Mouse (Mus musculus) heart, postnatal 0 days (tissue): Measurements from ENCODE around the gene Tceal7. TPM values are rescaled to one million over a fixed set of nuclear protein-coding genes. Genes with fewer than 3 reads are reported as not detected.
"Not testable (repeated sequence)": the region's sequence is repeated elsewhere in the genome, so short reads cannot be mapped to it uniquely, and the experiment has no call there.

ENCODE experiments used
- ATAC-seq: fragments of 200-750 bp; cut with Nextera tagmentation; 2 replicates; pipeline ENCODE4 v1.8.0; 2017; ENCODE audit warnings: low read depth, moderate number of reproducible peaks, moderate library complexity; ENCODE audit not compliant: insufficient read depth
- DNase-seq: peaks from one replicate; pipeline ENCODE4 v3.0.0-alpha.2; 2016; ENCODE audit warnings: low spot score
- H3K27ac ChIP-seq: fragments of 300-500 bp; sonication (generic); 2 replicates; pipeline ENCODE4 v1.5.1; 2014; ENCODE audit warnings: low read depth, mild to moderate bottlenecking
- H3K27me3 ChIP-seq: fragments of 300-500 bp; sonication (generic); 2 replicates; pipeline ENCODE4 v1.6.1; 2014; ENCODE audit warnings: low read length, mixed read lengths; ENCODE audit not compliant: control insufficient read depth, insufficient read depth
- H3K36me3 ChIP-seq: fragments of 300-500 bp; sonication (generic); replicated peaks from 2 replicates; pipeline ENCODE4 v1.6.1; 2014; ENCODE audit warnings: low read length, mixed read lengths; ENCODE audit not compliant: control insufficient read depth, insufficient read depth
- H3K4me1 ChIP-seq: fragments of 300-500 bp; sonication (generic); 2 replicates; pipeline ENCODE4 v1.6.1; 2014; ENCODE audit warnings: antibody characterized with exemption; ENCODE audit not compliant: control insufficient read depth, insufficient read depth
- H3K4me2 ChIP-seq: fragments of 300-500 bp; sonication (generic); 2 replicates; pipeline ENCODE4 v1.6.1; 2014; ENCODE audit warnings: low read depth, mild to moderate bottlenecking, low read length, moderate library complexity
- H3K4me3 ChIP-seq: fragments of 300-500 bp; sonication (generic); 2 replicates; pipeline ENCODE4 v1.5.1; 2014; ENCODE audit warnings: low read depth, low read length
- H3K9ac ChIP-seq: fragments of 300-500 bp; sonication (generic); replicated peaks from 2 replicates; pipeline ENCODE4 v1.6.1; 2014; ENCODE audit warnings: low read depth, low read length, mixed read lengths
- H3K9me3 ChIP-seq: fragments of 300-500 bp; sonication (generic); replicated peaks from 2 replicates; pipeline ENCODE4 v1.6.1; 2016; ENCODE audit warnings: low read length; ENCODE audit not compliant: control insufficient read depth
- CTCF ChIP-seq: IDR thresholded peaks from 2 replicates; pipeline ENCODE4 v1.5.1; 2016; ENCODE audit warnings: antibody characterized with exemption, control low read depth, low read depth
- EP300 ChIP-seq: IDR thresholded peaks from 2 replicates; pipeline ENCODE4 v1.6.1; 2016; ENCODE audit warnings: antibody characterized with exemption, low read depth
- WGBS: fragments of 180-500 bp; shearing (Covaris S2); extraction: QIAGEN DNeasy Blood & Tissue Kit; methylation state at CpG from one replicate; pipeline ENCODE4 v1.1.7; 2014; 5-methylcytosine and 5-hydroxymethylcytosine counted together
- polyA plus RNA-seq: library from polyadenylated mRNA; unstranded; fragments of >200 nt; fragmentation: Nextera tagmentation; extraction: Ambion mirVana; gene quantifications from 2 replicates; pipeline ENCODE4 v1.2.1, GENCODE M21; 2015
- total RNA-seq: library from RNA; depleted of rRNA; stranded (reverse); fragments of >200 nt; gene quantifications from 2 replicates; pipeline ENCODE4 v1.2.3, GENCODE M21; 2014; ENCODE audit warnings: low replicate concordance

Tceal7 gene
- total and polyA plus RNA-seq, 2 experiments from 2014 or later: 15.1 to 21.7 TPM

- no peak for ATAC-seq
- WGBS: 40% methylated on average over 6 of the region's 6 CpGs
- Histone ChIP-seq H3K4me2 (no peak overlapping the region), H3K27me3 (no peaks in the 10 kb centered on the region), H3K4me3 (no peak overlapping the region), H3K4me1 (no peaks in the 10 kb centered on the region), H3K9ac (no peak overlapping the region), H3K9me3 (no peaks in the 10 kb centered on the region), H3K36me3 (0 out of 2 replicates have a peak, but pooled peaks cover 4% of the 10 kb centered on the region), H3K27ac (no peak overlapping the region)
- DNase-seq: no peak
- no peak for TF ChIP-seq EP300
- no peak for TF ChIP-seq CTCF
These were observed 34.2 kb downstream of the Tceal7 start for GRCm38 (mm10) chrX:136248811-136249210.

GRCm38 (mm10) chrX:136249671-136250070, 35.1 kb downstream of the Tceal7 start:
- no peaks in the 10 kb centered on the region for H3K27me3 ChIP-seq
- WGBS: 65% methylated on average over 7 of the region's 7 CpGs
- no peak for TF ChIP-seq CTCF
- TF ChIP-seq EP300: no peak
- no peak overlapping the region for H3K9ac ChIP-seq
- no peak for DNase-seq
- H3K4me1 ChIP-seq: no peaks in the 10 kb centered on the region
- no peaks in the 10 kb centered on the region for H3K9me3 ChIP-seq
- H3K4me2 ChIP-seq: no peak overlapping the region
- no peak for ATAC-seq
- 0 out of 2 replicates have a peak, but pooled peaks cover 4% of the 10 kb centered on the region for H3K36me3 ChIP-seq
- H3K4me3 ChIP-seq: no peak overlapping the region
- no peak overlapping the region for H3K27ac ChIP-seq

- Histone ChIP-seq H3K9ac (no peak overlapping the region), H3K4me2 (no peak overlapping the region), H3K27ac (no peak overlapping the region), H3K36me3 (0 out of 2 replicates have a peak, but pooled peaks cover 4% of the 10 kb centered on the region), H3K9me3 (no peaks in the 10 kb centered on the region), H3K4me3 (no peak overlapping the region), H3K4me1 (no peaks in the 10 kb centered on the region), H3K27me3 (no peaks in the 10 kb centered on the region)
- WGBS: 41% methylated on average over 6 of the region's 6 CpGs
- no peak for TF ChIP-seq CTCF
- TF ChIP-seq EP300: no peak
- DNase-seq (no peak), ATAC-seq (no peak)
These were observed 37.6 kb downstream of the Tceal7 start for GRCm38 (mm10) chrX:136252023-136252729.

GRCm38 (mm10) chrX:136267720-136268119, 53.1 kb downstream of the Tceal7 start:
- no peak overlapping the region for H3K9ac ChIP-seq
- H3K4me2 ChIP-seq: no peak overlapping the region
- H3K9me3 ChIP-seq: no peaks in the 10 kb centered on the region
- H3K27ac ChIP-seq: no peak overlapping the region
- H3K4me3 ChIP-seq: no peak overlapping the region
- H3K4me1 ChIP-seq: no peaks in the 10 kb centered on the region
- 57% methylated on average over 5 of the region's 5 CpGs for WGBS
- DNase-seq (no peak), ATAC-seq (no peak)
- no peaks in the 10 kb centered on the region for H3K27me3 ChIP-seq
- no peak for TF ChIP-seq CTCF
- no peak for TF ChIP-seq EP300
- H3K36me3 ChIP-seq: no peaks in the 10 kb centered on the region

- Histone ChIP-seq H3K4me3 (no peak overlapping the region), H3K4me1 (no peaks in the 10 kb centered on the region), H3K27ac (no peak overlapping the region), H3K36me3 (no peaks in the 10 kb centered on the region), H3K4me2 (no peak overlapping the region), H3K9me3 (no peaks in the 10 kb centered on the region), H3K27me3 (no peaks in the 10 kb centered on the region), H3K9ac (no peak overlapping the region)
- ATAC-seq: no peak
- 68% methylated on average over 4 of the region's 4 CpGs for WGBS
- no peak for TF ChIP-seq CTCF
- DNase-seq: no peak
These were observed 53.6 kb downstream of the Tceal7 start for GRCm38 (mm10) chrX:136268173-136268572.

DNA sequence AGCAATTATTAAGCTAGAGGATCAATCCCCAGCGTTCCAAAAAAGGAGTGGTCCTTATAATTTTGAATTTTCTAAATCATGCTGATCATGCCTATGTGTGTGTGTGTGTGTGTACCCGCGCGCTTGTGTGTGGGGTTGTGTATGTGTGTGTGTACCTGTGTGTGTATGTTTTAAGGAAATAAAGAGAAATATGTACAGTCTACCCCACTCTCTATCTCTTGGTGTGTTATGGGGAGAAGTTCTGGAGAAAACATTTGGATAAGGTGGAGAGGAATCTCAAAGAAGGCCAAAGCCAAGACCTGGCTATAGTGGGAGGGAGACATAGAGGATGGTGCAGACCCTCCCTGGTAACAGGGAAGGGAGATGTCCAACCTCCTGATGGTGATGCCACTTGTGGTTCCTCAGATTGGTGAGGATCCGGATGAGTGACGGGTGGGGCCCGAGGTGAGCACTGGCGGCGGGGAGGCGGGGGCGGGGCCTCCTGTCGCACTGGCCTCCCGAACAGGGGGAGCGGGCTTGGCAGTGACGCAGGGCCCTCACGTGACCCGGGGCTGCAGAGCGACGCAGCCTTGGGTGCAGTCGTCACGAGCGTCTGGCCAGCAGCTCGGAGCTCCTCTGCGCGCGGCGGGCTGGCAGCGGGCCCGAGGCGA, 55.3 kb downstream of the Tceal7 start, which contains the start of gene Bex3:
Gene Bex3, plus strand, starts transcription at position 511 of the 650 bp plus-strand sequence.
- WGBS: 28% methylated on average over 10 of the region's 30 CpGs

GRCm38 (mm10) chrX:136270393-136271111, 56.0 kb downstream of the Tceal7 start:
- ATAC-seq (peak; percentile 55), DNase-seq (peak; percentile 33)
- H3K4me2 ChIP-seq: peak overlapping the region; percentile 53
- H3K9me3 ChIP-seq, H3K27me3 ChIP-seq, H3K4me1 ChIP-seq, H3K36me3 ChIP-seq: not testable (repeated sequence)
- peak overlapping the region; percentile 61 for H3K27ac ChIP-seq
- 11% methylated on average over 7 of the region's 60 CpGs for WGBS
- peak overlapping the region; percentile 53; the same call in 1 of the 2 replicates for H3K9ac ChIP-seq
- H3K4me3 ChIP-seq: peak overlapping the region; percentile 49

More for the DNA sequence above, 55.3 kb downstream of the Tceal7 start, which contains the start of gene Bex3:
- H3K27ac ChIP-seq: peak within 1 kb of the TSS; percentile 61
- H3K4me2 ChIP-seq: peak within 1 kb of the TSS; percentile 53
- H3K4me1 ChIP-seq, H3K27me3 ChIP-seq, H3K36me3 ChIP-seq, H3K9me3 ChIP-seq, DNase-seq: not testable (repeated sequence)
- peak within 1 kb of the TSS; percentile 49 for H3K4me3 ChIP-seq
- peak within 1 kb of the TSS; percentile 53; the same call in 1 of the 2 replicates for H3K9ac ChIP-seq
- peak; percentile 94 for ATAC-seq
